Mouse (Mus musculus): ENCODE measurements around the gene Mrnip.

Gene Mrnip

DNA sequence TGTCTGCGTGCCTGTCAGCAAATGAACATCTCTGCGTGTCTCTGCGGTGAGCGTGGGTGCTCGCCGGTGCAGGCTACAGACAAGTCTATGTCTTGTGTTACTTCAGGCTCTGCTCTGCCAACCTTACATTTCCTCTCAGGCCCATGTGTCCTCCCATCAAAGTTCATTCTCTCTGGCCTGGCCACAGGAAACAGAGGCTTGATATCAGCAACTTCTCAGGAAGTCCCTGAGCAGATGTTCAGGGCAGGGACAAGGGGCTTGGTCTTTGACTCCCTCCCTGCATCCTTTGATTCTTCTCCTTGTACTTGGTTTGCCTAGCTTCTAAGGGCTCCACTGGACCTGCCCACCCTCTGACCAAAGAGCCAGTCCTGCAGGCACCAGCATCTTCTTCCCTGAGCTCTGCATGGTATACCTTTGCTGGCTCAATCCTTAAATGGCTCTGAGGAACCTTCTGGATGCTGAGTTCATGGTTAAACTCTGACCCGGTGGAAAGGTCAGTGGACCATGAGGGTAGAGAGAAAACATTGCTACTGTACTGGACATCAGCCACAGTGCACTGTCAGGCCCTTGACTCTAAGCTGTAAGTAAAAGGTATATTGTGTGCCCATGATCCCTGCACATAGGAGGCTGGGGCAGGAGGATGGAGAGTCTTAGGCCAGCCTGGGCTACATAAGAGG, 66.1 kb downstream of the Mrnip start:
- intact Hi-C loops (cut with DNase I) = no loop called here

DNA sequence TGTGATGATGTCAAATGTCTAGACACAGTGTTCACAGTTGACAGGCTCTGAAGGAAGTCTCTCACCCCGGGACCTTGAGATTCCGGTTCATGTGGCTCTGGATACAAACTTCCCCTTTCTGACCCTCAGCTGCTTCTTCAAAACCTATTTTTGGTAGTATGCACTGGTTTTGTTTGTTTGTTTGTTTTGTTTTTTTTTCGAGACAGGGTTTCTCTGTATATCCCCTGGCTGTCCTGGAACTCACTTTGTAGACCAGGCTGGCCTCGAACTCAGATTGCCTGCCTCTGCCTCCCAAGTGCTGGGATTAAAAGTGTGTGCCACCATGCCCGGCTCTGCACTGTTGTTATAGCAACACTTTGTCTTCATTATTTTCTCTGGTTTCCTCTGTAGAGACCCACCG, 69.7 kb downstream of the Mrnip start:
- intact Hi-C loops (cut with DNase I) = no loop called here

- intact Hi-C loops (cut with DNase I) = no loop called here
Measured at GRCm38 (mm10) chr11:50245269-50245668, 71.0 kb downstream of the Mrnip start.

DNA sequence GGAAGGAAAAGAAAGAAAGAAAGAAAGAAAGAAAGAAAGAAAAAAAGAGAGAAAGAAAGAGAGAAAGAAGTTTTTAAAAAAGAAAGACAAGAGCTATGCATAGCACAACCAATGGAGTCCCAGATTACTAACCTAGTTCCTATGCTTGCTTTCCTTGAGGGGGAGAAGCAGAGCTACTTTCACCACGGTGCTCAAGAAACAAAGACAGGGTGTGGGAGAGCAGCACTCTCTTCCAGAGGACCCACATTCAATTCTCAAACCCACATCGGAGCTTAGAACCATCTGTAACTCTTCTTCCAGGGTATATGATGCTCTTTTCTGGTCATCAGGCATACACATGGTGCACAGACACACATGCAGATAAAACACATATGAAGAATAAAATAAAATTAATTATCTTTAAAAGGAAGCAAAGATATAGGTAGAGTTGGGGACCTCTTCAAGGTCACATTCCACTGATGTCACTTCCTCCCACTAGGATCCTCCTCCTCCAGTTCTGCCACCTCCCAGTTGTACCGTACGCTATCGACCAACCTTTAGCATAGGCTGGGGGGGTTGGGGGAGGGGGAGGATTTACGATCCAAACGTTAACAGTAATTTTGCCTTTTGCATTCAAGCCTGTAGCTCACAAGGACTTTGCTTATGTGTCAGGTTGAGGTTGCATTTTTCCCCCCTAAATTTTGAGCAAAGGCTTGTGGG, 74.4 kb downstream of the Mrnip start:
- intact Hi-C loops (cut with DNase I) = no loop called here

Small RNA genes lying within 50 kb of the gene (microRNA-seq; reads per million reads assigned to microRNA genes)
- gene Mir6919 = 0.23 to 0.49 reads per million in 2 experiments
